Mouse (Mus musculus) E14TG2a.4 (cell line): ENCODE measurements around the gene Lpxn.

ENCODE experiments used
- H3K27me3 ChIP-seq: 2 replicates; pipeline ENCODE4 v1.6.1; 2014; ENCODE audit warnings: low read length, control low read depth; ENCODE audit not compliant: insufficient read depth
- H3K36me3 ChIP-seq: 2 replicates; pipeline ENCODE4 v1.6.1; 2014; ENCODE audit warnings: low read length, control low read depth; ENCODE audit not compliant: insufficient read depth
- H3K4me1 ChIP-seq: replicated peaks from 2 replicates; pipeline ENCODE4 v1.6.1; 2014; ENCODE audit warnings: low read depth, low read length, control low read depth
- H3K4me3 ChIP-seq: replicated peaks from 2 replicates; pipeline ENCODE4 v1.5.1; 2014; ENCODE audit warnings: mild to moderate bottlenecking, low read length
- H3K9me3 ChIP-seq: 2 replicates; pipeline ENCODE4 v1.6.1; 2014; ENCODE audit warnings: low read length, control low read depth
- CTCF ChIP-seq: conservative IDR thresholded peaks from 2 replicates; pipeline ENCODE4 v1.5.1; 2014; ENCODE audit warnings: low read length
- NANOG ChIP-seq: IDR thresholded peaks from 2 replicates; pipeline ENCODE4 v1.6.1; 2014; ENCODE audit warnings: borderline replicate concordance, low read length, mixed read lengths
- POU5F1 ChIP-seq: IDR thresholded peaks from 2 replicates; pipeline ENCODE4 v1.6.1; 2014; ENCODE audit warnings: low read length, borderline replicate concordance

The Lpxn gene

GRCm38 (mm10) chr19:12813883-12814282 is 17.9 kb downstream of the Lpxn start:
- no peak overlapping the region for H3K4me3 ChIP-seq
- no peaks in the 10 kb centered on the region for H3K27me3 ChIP-seq
- H3K4me1 ChIP-seq: 0 out of 2 replicates have a peak, but pooled peaks cover 3% of the 10 kb centered on the region
- H3K36me3 ChIP-seq: no peaks in the 10 kb centered on the region
- TF ChIP-seq CTCF (no peak), POU5F1 (no peak)
- H3K9me3 ChIP-seq: no peaks in the 10 kb centered on the region

GRCm38 (mm10) chr19:12818507-12818906 is 22.5 kb downstream of the Lpxn start:
- Histone ChIP-seq H3K9me3 (no peaks in the 10 kb centered on the region), H3K36me3 (no peaks in the 10 kb centered on the region), H3K4me1 (0 out of 2 replicates have a peak, but pooled peaks cover 3% of the 10 kb centered on the region), H3K27me3 (no peaks in the 10 kb centered on the region), H3K4me3 (no peak overlapping the region)
- no peak for TF ChIP-seq NANOG
- no peak for TF ChIP-seq CTCF
- no peak for TF ChIP-seq POU5F1

- no peaks in the 10 kb centered on the region for H3K4me1 ChIP-seq
- no peaks in the 10 kb centered on the region for H3K36me3 ChIP-seq
- TF ChIP-seq POU5F1 (no peak), NANOG (no peak), CTCF (peak; percentile 74)
- H3K4me3 ChIP-seq: no peak overlapping the region
- H3K9me3 ChIP-seq: no peaks in the 10 kb centered on the region
- H3K27me3 ChIP-seq: no peaks in the 10 kb centered on the region
Measured at GRCm38 (mm10) chr19:12820383-12820782, 24.4 kb downstream of the Lpxn start.

- Histone ChIP-seq H3K36me3 (no peaks in the 10 kb centered on the region), H3K4me1 (no peaks in the 10 kb centered on the region), H3K4me3 (no peak overlapping the region), H3K27me3 (no peaks in the 10 kb centered on the region), H3K9me3 (no peaks in the 10 kb centered on the region)
- TF ChIP-seq POU5F1 (no peak), NANOG (no peak), CTCF (peak; percentile 12; the same call in 1 of the 2 replicates)
Measured at GRCm38 (mm10) chr19:12824549-12824948, 28.6 kb downstream of the Lpxn start.

- Histone ChIP-seq H3K9me3 (no peaks in the 10 kb centered on the region), H3K4me3 (no peak overlapping the region), H3K36me3 (no peaks in the 10 kb centered on the region), H3K4me1 (no peaks in the 10 kb centered on the region), H3K27me3 (no peaks in the 10 kb centered on the region)
- no peak for TF ChIP-seq CTCF
- no peak for TF ChIP-seq NANOG
- no peak for TF ChIP-seq POU5F1
Measured at GRCm38 (mm10) chr19:12830823-12831430, 34.9 kb downstream of the Lpxn start.

- TF ChIP-seq POU5F1 (no peak), CTCF (no peak), NANOG (no peak)
Measured at GRCm38 (mm10) chr19:12831559-12831958, 35.6 kb downstream of the Lpxn start.

GRCm38 (mm10) chr19:12833625-12834024 is 37.6 kb downstream of the Lpxn start:
- H3K36me3 ChIP-seq: no peaks in the 10 kb centered on the region
- H3K4me3 ChIP-seq: no peak overlapping the region
- H3K9me3 ChIP-seq: no peaks in the 10 kb centered on the region
- no peaks in the 10 kb centered on the region for H3K27me3 ChIP-seq
- no peaks in the 10 kb centered on the region for H3K4me1 ChIP-seq
- TF ChIP-seq CTCF (no peak), POU5F1 (no peak), NANOG (no peak)

More at GRCm38 (mm10) chr19:12831559-12831958, 35.6 kb downstream of the Lpxn start:
- Histone ChIP-seq H3K27me3 (no peaks in the 10 kb centered on the region), H3K9me3 (no peaks in the 10 kb centered on the region), H3K36me3 (no peaks in the 10 kb centered on the region), H3K4me3 (no peak overlapping the region), H3K4me1 (no peaks in the 10 kb centered on the region)

GRCm38 (mm10) chr19:12838507-12838906 is 42.5 kb downstream of the Lpxn start:
- no peaks in the 10 kb centered on the region for H3K4me1 ChIP-seq
- TF ChIP-seq CTCF: no peak
- TF ChIP-seq NANOG: no peak
- no peak for TF ChIP-seq POU5F1
- no peaks in the 10 kb centered on the region for H3K9me3 ChIP-seq
- no peaks in the 10 kb centered on the region for H3K27me3 ChIP-seq
- no peaks in the 10 kb centered on the region for H3K36me3 ChIP-seq
- no peak overlapping the region for H3K4me3 ChIP-seq

GRCm38 (mm10) chr19:12846382-12846781 is 50.4 kb downstream of the Lpxn start, which contains the start of gene Gm5244:
TSS of gene Gm5244 (plus strand) at chr19:12846682.
- TF ChIP-seq CTCF (no peak), NANOG (no peak), POU5F1 (no peak)
- Histone ChIP-seq H3K9me3 (no peaks in the 10 kb centered on the region), H3K27me3 (no peaks in the 10 kb centered on the region)

GRCm38 (mm10) chr19:12856983-12857382 is 61.0 kb downstream of the Lpxn start, which contains the start of gene Olfr1444:
TSS of gene Olfr1444 (plus strand) at chr19:12857283.
- Histone ChIP-seq H3K9me3 (no peaks in the 10 kb centered on the region), H3K36me3 (no peaks in the 10 kb centered on the region), H3K27me3 (no peaks in the 10 kb centered on the region), H3K4me3 (no peak within 1 kb of the TSS), H3K4me1 (no peaks in the 10 kb centered on the region)
- TF ChIP-seq CTCF (no peak), POU5F1 (no peak), NANOG (no peak)

More at GRCm38 (mm10) chr19:12846382-12846781, 50.4 kb downstream of the Lpxn start, which contains the start of gene Gm5244:
- Histone ChIP-seq H3K36me3 (no peaks in the 10 kb centered on the region), H3K4me1 (no peaks in the 10 kb centered on the region), H3K4me3 (no peak within 1 kb of the TSS)
